Mouse (Mus musculus) neural tube, embryonic 11.5 days (tissue): ENCODE measurements around the gene Lipn. TPM values are rescaled to one million over a fixed set of nuclear protein-coding genes. Genes with fewer than 3 reads are reported as not detected.

Experiments used
- ATAC-seq: fragments of 200-750 bp; cut with Nextera tagmentation; 2 replicates; pipeline ENCODE4 v1.8.0; 2017; ENCODE audit warnings: moderate number of reproducible peaks, mild to moderate bottlenecking, moderate TSS enrichment, moderate library complexity; ENCODE audit not compliant: insufficient read depth, low FRiP score, low TSS enrichment
- DNase-seq: peaks from one replicate; pipeline ENCODE4 v3.0.0-alpha.2; 2015; ENCODE audit warnings: low spot score
- H3K27ac ChIP-seq: fragments of 300-500 bp; sonication (generic); 2 replicates; pipeline ENCODE4 v1.5.1; 2014; ENCODE audit warnings: low read depth, mild to moderate bottlenecking, low read length
- H3K27me3 ChIP-seq: fragments of 300-500 bp; sonication (generic); 2 replicates; pipeline ENCODE4 v1.6.1; 2014; ENCODE audit warnings: mild to moderate bottlenecking, low read length, mixed read lengths; ENCODE audit not compliant: control insufficient read depth, insufficient read depth
- H3K36me3 ChIP-seq: fragments of 300-500 bp; sonication (generic); 2 replicates; pipeline ENCODE4 v1.6.1; 2014; ENCODE audit warnings: mild to moderate bottlenecking, low read length, moderate library complexity, mixed read lengths; ENCODE audit not compliant: control insufficient read depth, insufficient read depth
- H3K4me1 ChIP-seq: fragments of 300-500 bp; sonication (generic); 2 replicates; pipeline ENCODE4 v1.6.1; 2014; ENCODE audit warnings: low read length, mixed read lengths; ENCODE audit not compliant: control insufficient read depth, insufficient read depth
- H3K4me2 ChIP-seq: fragments of 300-500 bp; sonication (generic); 2 replicates; pipeline ENCODE4 v1.6.1; 2014; ENCODE audit warnings: low read depth, mild to moderate bottlenecking, moderate library complexity
- H3K4me3 ChIP-seq: fragments of 300-500 bp; sonication (generic); 2 replicates; pipeline ENCODE4 v1.5.1; 2014; ENCODE audit warnings: low read depth, low read length
- H3K9ac ChIP-seq: fragments of 300-500 bp; sonication (generic); 2 replicates; pipeline ENCODE4 v1.6.1; 2014; ENCODE audit warnings: mild to moderate bottlenecking, low read length
- H3K9me3 ChIP-seq: fragments of 300-500 bp; sonication (generic); 2 replicates; pipeline ENCODE4 v1.6.1; 2016; ENCODE audit warnings: low read length; ENCODE audit not compliant: control insufficient read depth
- WGBS: fragments of 180-500 bp; shearing (Covaris S2); extraction: QIAGEN DNeasy Blood & Tissue Kit; methylation state at CpG from one replicate; pipeline ENCODE4 v1.1.7; 2014; 5-methylcytosine and 5-hydroxymethylcytosine counted together
- microRNA-seq: library from miRNA; unstranded; fragments of <30 nt; microRNA quantifications from one replicate; pipeline ENCODE4, GENCODE M21; 2016
- polyA plus RNA-seq: library from polyadenylated mRNA; unstranded; fragments of >200 nt; fragmentation: Nextera tagmentation; extraction: Ambion mirVana; gene quantifications from 2 replicates; pipeline ENCODE4 v1.2.1, GENCODE M21; 2014

Lipn gene
- polyA plus RNA-seq, 1 experiment from 2014 or later = not detected

GRCm38 (mm10) chr19:34119102-34119501, 51.9 kb downstream of the Lipn start:
- no peak for ATAC-seq
- no peaks in the 10 kb centered on the region for H3K9me3 ChIP-seq
- H3K4me2 ChIP-seq = no peak overlapping the region
- H3K27me3 ChIP-seq = no peaks in the 10 kb centered on the region
- no peaks in the 10 kb centered on the region for H3K4me1 ChIP-seq
- 88% methylated on average over 1 of the region's 1 CpGs for WGBS
- no peak for DNase-seq
- no peaks in the 10 kb centered on the region for H3K36me3 ChIP-seq
- no peak overlapping the region for H3K9ac ChIP-seq
- H3K27ac ChIP-seq = no peak overlapping the region
- H3K4me3 ChIP-seq = no peak overlapping the region

GRCm38 (mm10) chr19:34119653-34120052, 52.5 kb downstream of the Lipn start:
- Histone ChIP-seq H3K9me3 (no peaks in the 10 kb centered on the region), H3K4me1 (no peaks in the 10 kb centered on the region), H3K9ac (no peak overlapping the region), H3K27me3 (no peaks in the 10 kb centered on the region), H3K27ac (no peak overlapping the region), H3K4me2 (no peak overlapping the region), H3K4me3 (no peak overlapping the region), H3K36me3 (no peaks in the 10 kb centered on the region)
- ATAC-seq = no peak
- WGBS = 83% methylated on average over 4 of the region's 4 CpGs
- no peak for DNase-seq

GRCm38 (mm10) chr19:34120107-34120731, 53.1 kb downstream of the Lipn start:
- Histone ChIP-seq H3K9me3 (no peaks in the 10 kb centered on the region), H3K4me1 (no peaks in the 10 kb centered on the region), H3K4me3 (no peak overlapping the region), H3K4me2 (no peak overlapping the region), H3K27me3 (no peaks in the 10 kb centered on the region), H3K9ac (no peak overlapping the region), H3K27ac (no peak overlapping the region), H3K36me3 (no peaks in the 10 kb centered on the region)
- ATAC-seq (no peak), DNase-seq (no peak)
- 73% methylated on average over 3 of the region's 3 CpGs for WGBS

Small RNAs within 50 kb of the gene (microRNA-seq; reads per million reads assigned to microRNA genes)
- gene Gm23334 = not detected

Other genes with a start within 250 kb of the Lipn start
- not detected in 2 replicates for gene Lipf, start 106.2 kb upstream of the Lipn start, polyA plus RNA-seq
- not detected in 2 replicates for gene Lipk, start 59.1 kb upstream of the Lipn start, polyA plus RNA-seq
- not detected in 2 replicates for gene Lipm, start 33.6 kb downstream of the Lipn start, polyA plus RNA-seq
- gene Ankrd22, start 98.7 kb downstream of the Lipn start, polyA plus RNA-seq = 0.13 TPM in 1 of 2 replicates, not detected in the other
- 3.6 and 4.0 TPM in 2 replicates for gene Stambpl1, start 124.9 kb downstream of the Lipn start, polyA plus RNA-seq
- gene Acta2, start 188.2 kb downstream of the Lipn start, polyA plus RNA-seq = 62.3 and 73.6 TPM in 2 replicates
- 0.76 and 1.0 TPM in 2 replicates for gene Fas, start 223.3 kb downstream of the Lipn start, polyA plus RNA-seq